Mouse (Mus musculus): Measurements from ENCODE around the gene Ccnl2.

DNA sequence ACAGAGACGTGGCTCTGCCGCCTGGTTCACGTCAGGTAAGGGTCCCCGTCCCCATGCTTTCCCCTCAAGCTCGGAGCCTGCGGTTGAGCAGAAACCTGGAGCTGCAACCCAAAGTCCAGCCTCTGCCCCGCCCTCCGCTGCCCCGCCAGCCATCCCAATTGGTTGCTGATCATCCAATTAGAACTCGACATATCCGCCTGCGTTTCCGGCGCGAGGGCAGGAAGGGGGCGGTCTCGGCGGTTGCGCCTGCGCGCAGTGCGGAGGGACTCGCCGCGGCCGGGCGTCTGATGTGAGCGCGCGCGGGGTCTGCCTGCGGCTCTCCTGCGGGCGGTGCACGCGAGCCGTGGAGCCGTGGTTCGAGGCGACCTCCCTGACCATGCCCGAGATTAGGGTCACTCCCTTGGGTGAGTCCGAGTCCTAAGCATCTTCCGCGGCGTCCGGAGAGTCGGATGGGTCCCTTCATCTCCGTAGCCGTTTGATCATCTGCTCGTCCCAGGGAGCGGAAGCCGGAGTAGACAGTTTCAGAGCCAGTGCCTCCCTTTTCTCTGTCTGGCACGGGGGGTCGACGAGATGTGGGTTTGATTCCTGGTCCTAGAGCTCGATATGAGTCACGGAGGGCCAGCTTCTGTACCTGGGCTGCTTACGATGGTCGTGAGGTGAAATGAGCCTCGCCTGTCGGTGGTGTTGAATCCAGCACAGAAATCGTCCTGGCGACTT lies 57.2 kb downstream of the Ccnl2 start, which contains the start of the genes Cptp and Ints11:
- TF ChIP-seq POLR2A (IDR thresholded peaks at IDR 0.05; ENCODE audit: insufficient read length, low read depth) (peak; percentile 77), CEBPB (IDR thresholded peaks at IDR 0.05; ENCODE audit: insufficient read depth, poor library complexity, severe bottlenecking) (no peak), POLR2AphosphoS2 (IDR thresholded peaks at IDR 0.05; ENCODE audit: insufficient read length, low read depth) (peak; percentile 72), MAX (IDR thresholded peaks at IDR 0.05; ENCODE audit: low read depth) (no peak), USF1 (IDR thresholded peaks at IDR 0.05; ENCODE audit: low read depth) (no peak), TCF12 (IDR thresholded peaks at IDR 0.05; ENCODE audit: insufficient read depth, poor library complexity, severe bottlenecking) (no peak), MYOG (IDR thresholded peaks at IDR 0.05; ENCODE audit: control insufficient read depth in 1 of 3, insufficient read depth in 1 of 3, insufficient read length in 2 of 3, low read depth in 2 of 3) (no peak), E2F4 (IDR thresholded peaks at IDR 0.05; ENCODE audit: insufficient read depth) (peak; percentile 27)

Data from myocyte (in vitro differentiated cells).